14 mouse cellular contexts compared by ENCODE assay signal in the genomic region with DNA sequence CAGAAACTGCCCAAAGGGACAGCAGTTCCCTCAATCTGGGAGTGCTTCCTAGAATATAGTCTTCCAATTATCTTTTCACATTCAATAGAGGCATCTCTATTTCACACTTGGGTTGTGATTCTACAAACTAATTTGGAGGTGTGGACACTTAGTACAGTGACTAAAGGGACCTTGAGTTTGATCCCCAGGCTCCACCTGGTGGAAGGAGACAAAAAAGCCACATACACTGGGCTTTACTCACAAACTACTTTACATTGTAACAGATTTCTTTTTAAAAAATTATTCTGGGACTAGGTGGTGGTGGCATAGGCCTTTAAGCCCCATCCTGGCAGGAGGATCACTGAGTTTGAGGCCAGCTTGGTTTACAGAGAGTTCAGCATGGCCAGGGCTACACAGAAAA. TPM values are rescaled to one million over a fixed set of nuclear protein-coding genes. Genes with fewer than 3 reads are reported as not detected.
DNase-seq lines count a peak whose midpoint lies in the region; ATAC-seq and TF ChIP-seq lines count a peak whose summit lies in the region.
"Had no signal": no experiment of that assay in that cellular context is flagged by ENCODE, and none has a peak within 500 bp of the region (broad histone marks: within the 10 kb centered on the region; RNA-seq: fewer than 3 reads in every experiment).

No protein-coding gene starts in this region.

- peaks cover 18% of the 10 kb centered on the region; the same call in 1 of the 2 replicates for H3K36me3 ChIP-seq in hindbrain, postnatal 0 days (ENCODE audit: insufficient read depth, low read length)
- peaks cover 64% of the 10 kb centered on the region for H3K36me3 ChIP-seq in hindbrain, embryonic 13.5 days
- peaks cover 54% of the 10 kb centered on the region for H3K36me3 ChIP-seq in lung, embryonic 14.5 days (ENCODE audit: insufficient read depth)
- peaks cover 34 to 75% of the 10 kb centered on the region in 2 experiments for H3K36me3 ChIP-seq in CH12.LX (replicated peaks in 1 of 2; ENCODE audit: control insufficient read depth in 1 of 2, insufficient read depth in 1 of 2, low read length in 1 of 2)

- H3K9ac ChIP-seq in hindbrain, postnatal 0 days (replicated peaks; ENCODE audit: low read length), result no peak overlapping the region
- H3K9ac ChIP-seq in hindbrain, embryonic 13.5 days, result no peak overlapping the region
- H3K9ac ChIP-seq in lung, embryonic 14.5 days, result no peak overlapping the region
- no peak overlapping the region for H3K9ac ChIP-seq in CH12.LX (ENCODE audit: insufficient read depth, low read depth)
- H3K9ac ChIP-seq: embryonic facial prominence, embryonic 15.5 days; liver, embryonic 14.5 days; midbrain, embryonic 12.5 days; neural tube, embryonic 13.5 days had no signal

- peak; percentile 31 for TF ChIP-seq CTCF in hindbrain, postnatal 0 days (IDR thresholded peaks at IDR 0.05; ENCODE audit: low read depth)
- no peak for TF ChIP-seq CTCF in lung, embryonic 14.5 days (IDR thresholded peaks at IDR 0.05; ENCODE audit: low read depth)
- peak in 1 of 2 experiments; percentile 44; a peak in 2 of 4 replicates for TF ChIP-seq CTCF in CH12.LX (conservative IDR thresholded peaks at IDR 0.05 in 1 of 2, IDR thresholded peaks at IDR 0.05 in 1 of 2; ENCODE audit: low read depth in 2 of 2, low read length in 2 of 2)

- H3K4me2 ChIP-seq in hindbrain, postnatal 0 days (ENCODE audit: low read depth, low read length), result no peak overlapping the region
- H3K4me2 ChIP-seq in hindbrain, embryonic 13.5 days, result no peak overlapping the region
- H3K4me2 ChIP-seq in lung, embryonic 14.5 days, result no peak overlapping the region
- no peak overlapping the region for H3K4me2 ChIP-seq in CH12.LX (ENCODE audit: insufficient read depth, low read depth, poor library complexity, severe bottlenecking)
- H3K4me2 ChIP-seq: embryonic facial prominence, embryonic 15.5 days; midbrain, embryonic 12.5 days; neural tube, embryonic 13.5 days had no signal

- ATAC-seq in hindbrain, postnatal 0 days, result no peak
- no peak for ATAC-seq in hindbrain, embryonic 13.5 days (ENCODE audit: low FRiP score)
- ATAC-seq in lung, embryonic 14.5 days (ENCODE audit: insufficient read depth), result no peak
- ATAC-seq: forebrain, embryonic 16.5 days had no signal

- peak; percentile 8 for TF ChIP-seq RAD21 in CH12.LX (IDR thresholded peaks at IDR 0.05; ENCODE audit: low read depth, low read length)

- no peak for TF ChIP-seq EP300 in CH12.LX (IDR thresholded peaks at IDR 0.05; ENCODE audit: low read length)

- dilution Hi-C loops in CH12.LX (cut with MboI; ENCODE audit: extremely low pct_ligation_motif_present, extremely low pct_unique_long_range_greater_than_20kb, low sequenced_read_pairs), result no loop called here

- H3K79me2 ChIP-seq in CH12.LX (replicated peaks; ENCODE audit: control insufficient read depth, extremely low read depth, insufficient read depth, poor library complexity, severe bottlenecking), result no peaks in the 10 kb centered on the region

- H3K9me3 ChIP-seq in hindbrain, postnatal 0 days (ENCODE audit: low read length), result no peaks in the 10 kb centered on the region
- H3K9me3 ChIP-seq in hindbrain, embryonic 13.5 days, result no peaks in the 10 kb centered on the region
- no peaks in the 10 kb centered on the region for H3K9me3 ChIP-seq in lung, embryonic 14.5 days (ENCODE audit: low read depth, low read length)
- no peaks in the 10 kb centered on the region for H3K9me3 ChIP-seq in CH12.LX (replicated peaks; ENCODE audit: low read length)
- H3K9me3 ChIP-seq: embryonic facial prominence, embryonic 15.5 days; G1E; midbrain, embryonic 12.5 days; neural tube, embryonic 13.5 days had no signal

- no peaks in the 10 kb centered on the region for H3K4me1 ChIP-seq in hindbrain, postnatal 0 days (ENCODE audit: insufficient read depth, low read length)
- no peaks in the 10 kb centered on the region for H3K4me1 ChIP-seq in hindbrain, embryonic 13.5 days (replicated peaks)
- no peaks in the 10 kb centered on the region for H3K4me1 ChIP-seq in lung, embryonic 14.5 days (ENCODE audit: insufficient read depth)
- H3K4me1 ChIP-seq in CH12.LX (ENCODE audit: control insufficient read depth in 1 of 2, insufficient read depth in 2 of 2), result 0 out of 4 replicates have a peak, but pooled peaks cover 0 to 4% of the 10 kb centered on the region in 2 experiments
- H3K4me1 ChIP-seq: embryonic facial prominence, embryonic 15.5 days; midbrain, embryonic 12.5 days; neural tube, embryonic 13.5 days had no signal

- no peaks in the 10 kb centered on the region for H3K27me3 ChIP-seq in hindbrain, postnatal 0 days (ENCODE audit: insufficient read depth, low read length)
- no peaks in the 10 kb centered on the region for H3K27me3 ChIP-seq in hindbrain, embryonic 13.5 days
- no peaks in the 10 kb centered on the region for H3K27me3 ChIP-seq in lung, embryonic 14.5 days (ENCODE audit: insufficient read depth, low read length)
- no peaks in the 10 kb centered on the region for H3K27me3 ChIP-seq in CH12.LX (replicated peaks)
- H3K27me3 ChIP-seq: embryonic facial prominence, embryonic 15.5 days; neural tube, embryonic 13.5 days had no signal

- DNase-seq in hindbrain, postnatal 0 days (ENCODE audit: low spot score), result no peak
- DNase-seq in lung, embryonic 14.5 days, result peak; percentile 17
- DNase-seq in lung, postnatal 14 days, result no peak
- DNase-seq in 3T3-L1 (ENCODE audit: low read depth, low spot score) (peak; percentile 31), CH12.LX (ENCODE audit: extremely low read depth) (no peak)
- DNase-seq in c-Kit-positive CD71-positive TER-119-positive erythroid progenitor cells, embryonic 14.5 days (ENCODE audit: low spot score), result no peak
- DNase-seq: thymus, postnatal 25 days had no signal

- no peak for TF ChIP-seq POLR2A in CH12.LX (IDR thresholded peaks at IDR 0.05; ENCODE audit: low read depth, low read length)

- in situ Hi-C loops in CH12.LX (cut with MboI; ENCODE audit: low pct_ligation_motif_present, low pct_unique_long_range_greater_than_20kb, low sequenced_read_pairs), result no loop called here

- H3K27ac ChIP-seq in hindbrain, postnatal 0 days, result no peak overlapping the region
- no peak overlapping the region for H3K27ac ChIP-seq in hindbrain, embryonic 13.5 days
- H3K27ac ChIP-seq in lung, embryonic 14.5 days (ENCODE audit: low read depth), result no peak overlapping the region
- no peak overlapping the region for H3K27ac ChIP-seq in CH12.LX (ENCODE audit: insufficient read depth, low read depth)
- H3K27ac ChIP-seq: embryonic facial prominence, embryonic 15.5 days; liver, embryonic 14.5 days; midbrain, embryonic 12.5 days; neural tube, embryonic 13.5 days had no signal

- H3K4me3 ChIP-seq in hindbrain, postnatal 0 days (ENCODE audit: low read length), result no peak overlapping the region
- H3K4me3 ChIP-seq in hindbrain, embryonic 13.5 days, result no peak overlapping the region
- H3K4me3 ChIP-seq in lung, embryonic 14.5 days (ENCODE audit: low read depth, low read length), result no peak overlapping the region
- no peak overlapping the region for H3K4me3 ChIP-seq in CH12.LX (replicated peaks in 1 of 3; ENCODE audit: low read depth in 2 of 3, low read length in 2 of 3, poor library complexity in 1 of 3)
- H3K4me3 ChIP-seq: embryonic facial prominence, embryonic 15.5 days; midbrain, embryonic 12.5 days; neural tube, embryonic 13.5 days had no signal

TF ChIP-seq in CH12.LX, 34 proteins besides CTCF, POLR2A, EP300 and RAD21:
- TF ChIP-seq NELFE (IDR thresholded peaks at IDR 0.05; ENCODE audit: low read depth, low read length) (no peak), ZNF384 (IDR thresholded peaks at IDR 0.05; ENCODE audit: low read depth, low read length) (0 out of 2 replicates have a peak, but pooled peaks have one; percentile 24), USF1 (IDR thresholded peaks at IDR 0.05; ENCODE audit: low read depth, low read length) (no peak)

RNA-seq across cellular contexts. Expression of a gene that starts 3.4 kb away (rescaled TPM):
- 0.68 and 1.5 TPM in 2 replicates for total RNA-seq in hindbrain, postnatal 0 days (2014; rRNA removed)
- polyA plus RNA-seq in hindbrain, postnatal 0 days (2015; fragmentation: Nextera tagmentation; extraction: Ambion mirVana), result 0.20 and 0.29 TPM in 2 replicates
- 0.40 and 0.56 TPM in 2 replicates for polyA plus RNA-seq in hindbrain, embryonic 13.5 days (2015; fragmentation: Nextera tagmentation; extraction: Ambion mirVana)
- 3.4 and 3.8 TPM in 2 replicates for polyA plus RNA-seq in lung, embryonic 14.5 days (2014; fragmentation: Nextera tagmentation; extraction: Ambion mirVana)
- total RNA-seq in CH12.LX (2012; rRNA removed) (0.13 and 0.21 TPM in 2 replicates), CH12.LX (2014; rRNA removed) (0.32 TPM in 1 of 2 replicates, not detected in the other)
- not detected in 2 replicates for polyA plus RNA-seq in CH12.LX (2012; ENCODE audit: insufficient read length, low read depth)
- polyA plus RNA-seq: G1E had no signal

RNA-seq across cellular contexts. Expression of a gene that starts 35.2 kb away (rescaled TPM):
- 259 and 269 TPM in 2 replicates for total RNA-seq in hindbrain, postnatal 0 days (2014; rRNA removed)
- polyA plus RNA-seq in hindbrain, postnatal 0 days (2015; fragmentation: Nextera tagmentation; extraction: Ambion mirVana), result 245 and 250 TPM in 2 replicates
- polyA plus RNA-seq in hindbrain, embryonic 13.5 days (2015; fragmentation: Nextera tagmentation; extraction: Ambion mirVana), result 171 and 175 TPM in 2 replicates
- 172 and 179 TPM in 2 replicates for polyA plus RNA-seq in lung, embryonic 14.5 days (2014; fragmentation: Nextera tagmentation; extraction: Ambion mirVana)
- total RNA-seq in CH12.LX (2012; rRNA removed), result 148 and 183 TPM in 2 replicates
- 120 and 132 TPM in 2 replicates for total RNA-seq in CH12.LX (2014; rRNA removed)
- polyA plus RNA-seq in CH12.LX (2012; ENCODE audit: insufficient read length, low read depth), result 109 and 118 TPM in 2 replicates

Comparison
In these comparisons a context has a peak if more than half of its experiments do, and no peak if none do; other contexts are left out.
1. DNase-seq: peak in lung, embryonic 14.5 days (single experiment) and 3T3-L1 (single experiment); none in hindbrain, postnatal 0 days (single experiment), lung, postnatal 14 days (single experiment), CH12.LX (single experiment) and c-Kit-positive CD71-positive TER-119-positive erythroid progenitor cells, embryonic 14.5 days (single experiment).